Mouse (Mus musculus) neural tube, embryonic 14.5 days (tissue): ENCODE results near the gene Tab1. TPM values are rescaled to one million over a fixed set of nuclear protein-coding genes. Genes with fewer than 3 reads are reported as not detected.

Experiments
- ATAC-seq: fragments of 200-750 bp; cut with Nextera tagmentation; 2 replicates; pipeline ENCODE4 v1.8.0; 2017; ENCODE audit warnings: low read depth, mild to moderate bottlenecking, moderate TSS enrichment, moderate library complexity
- H3K27ac ChIP-seq: fragments of 300-500 bp; sonication (generic); 2 replicates; pipeline ENCODE4 v1.5.1; 2014; ENCODE audit warnings: low read depth, mild to moderate bottlenecking, control low read depth, low read length, moderate library complexity, mixed read lengths
- H3K27me3 ChIP-seq: fragments of 300-500 bp; sonication (generic); 2 replicates; pipeline ENCODE4 v1.6.1; 2014; ENCODE audit warnings: low read length; ENCODE audit not compliant: control insufficient read depth, insufficient read depth
- H3K36me3 ChIP-seq: fragments of 300-500 bp; sonication (generic); 2 replicates; pipeline ENCODE4 v1.6.1; 2014; ENCODE audit warnings: low read length, mixed read lengths; ENCODE audit not compliant: control insufficient read depth, insufficient read depth
- H3K4me1 ChIP-seq: fragments of 300-500 bp; sonication (generic); 2 replicates; pipeline ENCODE4 v1.6.1; 2014; ENCODE audit warnings: low read length; ENCODE audit not compliant: control insufficient read depth, insufficient read depth
- H3K4me2 ChIP-seq: fragments of 300-500 bp; sonication (generic); 2 replicates; pipeline ENCODE4 v1.6.1; 2014; ENCODE audit warnings: mild to moderate bottlenecking, low read depth, low read length, control low read depth
- H3K4me3 ChIP-seq: fragments of 300-500 bp; sonication (generic); 2 replicates; pipeline ENCODE4 v1.5.1; 2014; ENCODE audit warnings: low read depth, low read length, control low read depth, mixed read lengths
- H3K9ac ChIP-seq: fragments of 300-500 bp; sonication (generic); replicated peaks from 2 replicates; pipeline ENCODE4 v1.6.1; 2014; ENCODE audit warnings: low read depth, mild to moderate bottlenecking, control low read depth, low read length, mixed read lengths
- H3K9me3 ChIP-seq: fragments of 300-500 bp; sonication (generic); 2 replicates; pipeline ENCODE4 v1.6.1; 2016; ENCODE audit warnings: low read length; ENCODE audit not compliant: control insufficient read depth
- WGBS: fragments of 180-500 bp; shearing (Covaris S2); extraction: QIAGEN DNeasy Blood & Tissue Kit; methylation state at CpG from one replicate; pipeline ENCODE4 v1.1.7; 2014; 5-methylcytosine and 5-hydroxymethylcytosine counted together
- polyA plus RNA-seq: library from polyadenylated mRNA; unstranded; fragments of >200 nt; fragmentation: Nextera tagmentation; extraction: Ambion mirVana; gene quantifications from 2 replicates; pipeline ENCODE4 v1.2.1, GENCODE M21; 2014

Gene Tab1
- polyA plus RNA-seq, 1 experiment from 2014 or later, result 30.1 TPM

DNA sequence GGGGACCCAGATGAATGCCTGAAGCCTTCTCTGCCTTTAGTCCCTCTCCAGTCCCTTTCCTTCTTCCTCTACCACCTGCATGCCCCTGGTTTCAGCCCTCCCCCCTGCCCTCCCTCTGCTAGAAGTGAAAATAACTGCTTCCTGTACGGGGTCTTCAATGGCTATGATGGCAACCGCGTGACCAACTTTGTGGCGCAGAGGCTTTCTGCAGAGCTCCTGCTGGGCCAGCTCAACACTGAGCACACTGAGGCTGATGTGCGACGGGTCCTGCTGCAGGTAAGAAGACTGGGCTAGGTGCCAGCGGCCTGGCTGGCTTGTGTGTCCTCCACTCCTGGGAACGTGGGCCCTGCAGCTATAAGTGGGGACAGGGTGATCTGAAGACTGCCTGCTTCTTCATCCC lies 15.6 kb downstream of the Tab1 start:
- H3K36me3 ChIP-seq, result peaks cover 31% of the 10 kb centered on the region
- H3K4me1 ChIP-seq, result no peaks in the 10 kb centered on the region
- WGBS, result 82% methylated on average over 8 of the region's 8 CpGs
- H3K27me3 ChIP-seq, result no peaks in the 10 kb centered on the region
- no peak overlapping the region for H3K4me2 ChIP-seq
- no peaks in the 10 kb centered on the region for H3K9me3 ChIP-seq
- no peak overlapping the region for H3K9ac ChIP-seq
- H3K27ac ChIP-seq, result no peak overlapping the region
- H3K4me3 ChIP-seq, result no peak overlapping the region
- ATAC-seq, result no peak

DNA sequence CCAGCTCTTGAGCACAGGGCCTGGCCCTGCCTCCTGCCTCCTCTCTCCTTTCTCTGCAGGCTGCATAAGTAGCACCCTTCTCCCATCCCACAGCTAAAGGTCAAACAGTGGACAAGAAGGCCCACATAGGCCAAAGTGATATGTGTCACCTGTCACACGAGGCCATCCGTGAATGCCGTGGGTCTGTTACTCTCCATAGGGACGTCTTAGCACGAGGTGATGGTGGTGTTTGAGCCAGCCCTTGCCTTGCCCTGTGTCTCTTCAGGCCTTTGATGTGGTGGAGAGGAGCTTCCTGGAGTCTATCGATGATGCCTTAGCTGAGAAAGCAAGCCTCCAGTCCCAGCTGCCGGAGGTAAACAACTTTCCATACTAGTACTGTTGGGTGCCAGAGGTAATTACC lies 16.6 kb downstream of the Tab1 start:
- Histone ChIP-seq H3K4me3 (no peak overlapping the region), H3K27me3 (no peaks in the 10 kb centered on the region), H3K9me3 (no peaks in the 10 kb centered on the region), H3K4me1 (no peaks in the 10 kb centered on the region), H3K4me2 (no peak overlapping the region), H3K36me3 (peaks cover 40% of the 10 kb centered on the region), H3K9ac (no peak overlapping the region), H3K27ac (no peak overlapping the region)
- whole genome bisulfite sequencing, result 92% methylated on average over 7 of the region's 7 CpGs
- no peak for ATAC-seq

GRCm38 (mm10) chr15:80152663-80153062 lies 19.7 kb downstream of the Tab1 start:
- Histone ChIP-seq H3K4me3 (no peak overlapping the region), H3K4me2 (no peak overlapping the region), H3K27ac (no peak overlapping the region), H3K36me3 (peaks cover 61% of the 10 kb centered on the region), H3K9me3 (no peaks in the 10 kb centered on the region), H3K27me3 (no peaks in the 10 kb centered on the region), H3K4me1 (no peaks in the 10 kb centered on the region), H3K9ac (no peak overlapping the region)
- ATAC-seq, result no peak
- WGBS, result 94% methylated on average over 10 of the region's 10 CpGs

- Histone ChIP-seq H3K27ac (no peak overlapping the region), H3K4me3 (no peak overlapping the region), H3K4me1 (no peaks in the 10 kb centered on the region), H3K9me3 (no peaks in the 10 kb centered on the region), H3K9ac (no peak overlapping the region), H3K36me3 (peaks cover 64% of the 10 kb centered on the region), H3K4me2 (no peak overlapping the region), H3K27me3 (no peaks in the 10 kb centered on the region)
- no peak for ATAC-seq
- 83% methylated on average over 11 of the region's 11 CpGs for WGBS
Observed at GRCm38 (mm10) chr15:80153757-80154156, 20.8 kb downstream of the Tab1 start.

GRCm38 (mm10) chr15:80155707-80156106 lies 22.8 kb downstream of the Tab1 start:
- WGBS, result 92% methylated on average over 8 of the region's 8 CpGs
- Histone ChIP-seq H3K27ac (no peak overlapping the region), H3K27me3 (no peaks in the 10 kb centered on the region), H3K9me3 (no peaks in the 10 kb centered on the region), H3K36me3 (peaks cover 72% of the 10 kb centered on the region), H3K4me2 (no peak overlapping the region), H3K4me1 (no peaks in the 10 kb centered on the region), H3K4me3 (no peak overlapping the region), H3K9ac (no peak overlapping the region)
- no peak for ATAC-seq

DNA sequence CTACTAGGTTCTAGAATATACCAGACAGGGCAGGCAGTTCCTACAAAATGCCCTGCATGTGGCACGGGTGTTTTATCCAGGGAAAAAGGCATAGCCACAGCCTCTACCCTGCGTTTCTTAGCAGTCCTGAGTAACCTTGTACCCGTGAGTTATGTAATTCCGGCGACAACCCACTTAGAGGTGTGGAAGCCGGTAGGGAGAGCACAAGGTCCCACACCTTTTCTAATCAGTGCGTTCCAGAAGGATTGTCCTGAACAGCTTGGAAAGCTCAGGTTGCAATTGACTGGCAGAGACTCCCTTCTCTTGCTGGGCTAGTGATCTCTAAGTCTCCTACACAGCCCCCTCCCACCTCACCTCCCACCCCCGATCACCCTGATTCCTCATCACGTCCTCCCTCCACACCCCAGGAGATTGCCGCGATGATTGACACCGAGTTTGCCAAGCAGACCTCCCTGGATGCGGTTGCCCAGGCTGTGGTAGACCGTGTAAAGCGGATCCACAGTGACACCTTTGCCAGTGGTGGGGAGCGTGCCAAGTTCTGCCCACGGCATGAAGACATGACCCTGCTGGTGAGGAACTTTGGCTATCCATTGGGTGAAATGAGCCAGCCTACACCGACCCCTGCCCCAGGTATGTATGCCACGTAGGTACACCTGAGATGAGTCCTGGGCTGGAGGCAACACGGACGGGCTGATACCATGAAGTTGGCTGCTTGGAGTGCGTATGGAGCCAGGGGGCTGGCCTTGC lies 24.4 kb downstream of the Tab1 start:
- Histone ChIP-seq H3K36me3 (peaks cover 82% of the 10 kb centered on the region), H3K27ac (no peak overlapping the region), H3K9ac (no peak overlapping the region), H3K27me3 (no peaks in the 10 kb centered on the region), H3K4me1 (no peaks in the 10 kb centered on the region), H3K4me3 (no peak overlapping the region), H3K9me3 (no peaks in the 10 kb centered on the region), H3K4me2 (no peak overlapping the region)
- WGBS, result 94% methylated on average over 22 of the region's 22 CpGs
- ATAC-seq, result no peak

GRCm38 (mm10) chr15:80158001-80158706 lies 25.2 kb downstream of the Tab1 start:
- no peak overlapping the region for H3K27ac ChIP-seq
- H3K4me1 ChIP-seq, result no peaks in the 10 kb centered on the region
- H3K36me3 ChIP-seq, result peaks cover 74% of the 10 kb centered on the region
- H3K4me3 ChIP-seq, result no peak overlapping the region
- WGBS, result 78% methylated on average over 5 of the region's 5 CpGs
- ATAC-seq, result no peak
- no peaks in the 10 kb centered on the region for H3K27me3 ChIP-seq
- H3K9me3 ChIP-seq, result no peaks in the 10 kb centered on the region
- 0 out of 2 replicates have a peak overlapping the region, but pooled peaks have one; percentile 16 for H3K9ac ChIP-seq
- H3K4me2 ChIP-seq, result no peak overlapping the region

DNA sequence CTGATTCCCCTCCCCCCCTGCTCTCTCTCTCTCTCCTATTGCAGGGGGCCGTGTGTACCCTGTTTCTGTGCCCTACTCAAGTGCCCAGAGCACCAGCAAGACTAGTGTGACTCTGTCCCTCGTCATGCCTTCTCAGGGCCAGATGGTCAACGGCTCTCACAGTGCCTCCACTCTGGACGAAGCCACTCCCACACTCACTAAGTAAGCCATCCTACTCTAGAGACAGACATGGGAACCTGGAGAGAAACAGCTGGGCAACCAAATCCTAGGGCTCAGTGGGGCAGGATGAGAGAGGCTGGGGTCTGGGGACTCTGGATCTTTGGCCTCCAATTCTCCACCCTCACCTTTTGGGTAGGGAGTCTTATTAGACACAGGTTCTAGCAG lies 25.8 kb downstream of the Tab1 start:
- Histone ChIP-seq H3K9me3 (no peaks in the 10 kb centered on the region), H3K4me3 (no peak overlapping the region), H3K4me1 (no peaks in the 10 kb centered on the region), H3K9ac (no peak overlapping the region), H3K4me2 (no peak overlapping the region), H3K27ac (no peak overlapping the region), H3K36me3 (peaks cover 69% of the 10 kb centered on the region), H3K27me3 (no peaks in the 10 kb centered on the region)
- 59% methylated on average over 4 of the region's 4 CpGs for WGBS
- no peak for ATAC-seq

GRCm38 (mm10) chr15:80159286-80159901 lies 26.5 kb downstream of the Tab1 start:
- H3K36me3 ChIP-seq, result peaks cover 62% of the 10 kb centered on the region
- H3K9ac ChIP-seq, result no peak overlapping the region
- no peak overlapping the region; the same call in 1 of the 2 replicates for H3K27ac ChIP-seq
- no peaks in the 10 kb centered on the region for H3K27me3 ChIP-seq
- ATAC-seq, result no peak
- H3K4me3 ChIP-seq, result no peak overlapping the region
- H3K4me1 ChIP-seq, result no peaks in the 10 kb centered on the region
- H3K9me3 ChIP-seq, result no peaks in the 10 kb centered on the region
- WGBS, result 62% methylated on average over 8 of the region's 8 CpGs
- no peak overlapping the region for H3K4me2 ChIP-seq
